In the genomic region with DNA sequence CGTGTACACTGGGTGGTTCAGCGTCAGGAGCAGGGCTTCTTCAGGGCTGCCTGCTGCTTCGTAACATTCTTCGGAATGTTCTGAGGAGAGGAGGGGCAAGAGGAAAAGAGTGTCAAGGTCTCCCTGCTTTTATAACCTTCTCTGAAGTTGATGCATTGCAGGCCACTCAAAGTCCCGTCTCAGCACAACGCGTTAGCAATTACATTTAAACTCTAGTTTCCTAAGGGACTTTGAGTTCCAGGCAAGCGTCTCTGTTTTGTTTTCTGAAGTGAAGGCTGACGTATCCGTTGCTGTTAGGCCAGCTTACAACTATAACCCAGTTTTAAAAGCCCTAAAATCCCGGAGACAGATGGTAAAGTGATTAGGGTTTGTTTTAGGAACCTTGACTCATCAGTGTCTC, we compare ENCODE assay signal across 12 mouse cellular contexts. TPM values are rescaled to one million over a fixed set of nuclear protein-coding genes. Genes with fewer than 3 reads are reported as not detected.
DNase-seq lines count a peak whose midpoint lies in the region; ATAC-seq lines count a peak whose summit lies in the region.
"Had no signal": no experiment of that assay in that cellular context is flagged by ENCODE, and none has a peak within 500 bp of the region (broad histone marks: within the 10 kb centered on the region; RNA-seq: fewer than 3 reads in every experiment).

No protein-coding gene starts in this region.

- intact Hi-C loops in gastrocnemius, postnatal 14 days (cut with DNase I; ENCODE audit: low total_unique reads): no loop called here

- no peak for ATAC-seq in CD4-positive, CD25-positive, alpha-beta regulatory T cell, adult 4 months
- ATAC-seq: forebrain, embryonic 14.5 days; liver, postnatal 0 days had no signal

- DNase-seq in gastrocnemius, postnatal 25 days: peak; percentile 29
- DNase-seq in gastrocnemius, postnatal 14 days: no peak
- DNase-seq in R1 (ENCODE audit: low read depth, low spot score): peak; percentile 82
- peak; percentile 24 for DNase-seq in embryo, embryonic 9.5 days (ENCODE audit: extremely low spot score)
- peak; percentile 4 to 36 for DNase-seq in kidney, postnatal 25 days
- DNase-seq in c-Kit-positive CD71-positive TER-119-positive erythroid progenitor cells, embryonic 14.5 days (ENCODE audit: low spot score): no peak
- DNase-seq in cerebellum, adult 9-11 months: no peak
- DNase-seq: cerebellum, adult 8-10 months; liver, postnatal 0 days; right cerebral cortex, postnatal 25 days had no signal

RNA-seq across cellular contexts. Expression of a gene that starts 55.8 kb away (rescaled TPM):
- total RNA-seq in gastrocnemius, postnatal 25 days (2021): 1 to 10 TPM; 4.0 to 4.4 TPM
- 1 to 10 TPM; 7.5 to 9.0 TPM for total RNA-seq in gastrocnemius, postnatal 14 days (2021)
- polyA plus RNA-seq in CD4-positive, CD25-positive, alpha-beta regulatory T cell, adult 4 months (2017; shearing (Covaris generic)): 1 to 10 TPM; 1.2 to 1.3 TPM

Comparison
In these comparisons a context has a peak if more than half of its experiments do, and no peak if none do; other contexts are left out.
1. DNase-seq: peak in gastrocnemius, postnatal 25 days (single experiment), R1 (single experiment), embryo, embryonic 9.5 days (single experiment) and kidney, postnatal 25 days (2 of 2); none in gastrocnemius, postnatal 14 days (single experiment), c-Kit-positive CD71-positive TER-119-positive erythroid progenitor cells, embryonic 14.5 days (single experiment) and cerebellum, adult 9-11 months (single experiment).